Mouse (Mus musculus): ENCODE measurements at regions not wholly inside any gene's neighbourhood (a gene's known extent, or its start where the extent isn't known, plus 50 kb on each side); places are given as distances from the start of the nearest gene placed in this dataset.
A peak's percentile ranks its signal among the peaks of the same experiment; 100 is the strongest.

GRCm38 (mm10) chr3:56478544-56479140, 295.1 kb upstream of the Nbea start:
- TF ChIP-seq CTCF (IDR thresholded peaks at IDR 0.05), result no peak
- H3K27me3 ChIP-seq, result no peaks in the 10 kb centered on the region
- no peak for ATAC-seq
- ChIA-PET CTCF (interaction anchor here (0.8 to 2.2 kb wide), 4 partner anchors 10 to 78 kb away, joined by 3 to 7 read pairs (median 4); no protein-coding TSS in a partner anchor), POLR2A (interaction anchor here (1.2 kb wide), 1 partner anchor 14 kb away, joined by 3 read pairs; no protein-coding TSS in a partner anchor)
- no peak for DNase-seq (ENCODE audit: low read depth, low spot score)
- in situ Hi-C loops (cut with MboI; ENCODE audit: low pct_unique_long_range_greater_than_20kb), result no loop called here

- H3K27me3 ChIP-seq, result no peaks in the 10 kb centered on the region
- ChIA-PET CTCF (no interaction called here), POLR2A (interaction anchor here (0.6 kb wide), 1 partner anchor 21 kb away, joined by 3 read pairs; no protein-coding TSS in a partner anchor)
- in situ Hi-C loops (cut with MboI; ENCODE audit: low pct_unique_long_range_greater_than_20kb), result no loop called here
- ATAC-seq (no peak), DNase-seq (ENCODE audit: low read depth, low spot score) (no peak)
- no peak for TF ChIP-seq CTCF (IDR thresholded peaks at IDR 0.05)
Measured at GRCm38 (mm10) chr3:56475529-56476527, 292.3 kb upstream of the Nbea start.

- DNase-seq (ENCODE audit: low read depth, low spot score), result no peak
- ChIA-PET CTCF (no interaction called here), POLR2A (no interaction called here)
- TF ChIP-seq CTCF (IDR thresholded peaks at IDR 0.05), result no peak
- in situ Hi-C loops (cut with MboI; ENCODE audit: low pct_unique_long_range_greater_than_20kb), result no loop called here
- no peak for ATAC-seq
- H3K27me3 ChIP-seq, result no peaks in the 10 kb centered on the region
Measured at GRCm38 (mm10) chr3:56472651-56473050, 289.1 kb upstream of the Nbea start.

- TF ChIP-seq CTCF (IDR thresholded peaks at IDR 0.05), result no peak
- H3K27me3 ChIP-seq, result no peaks in the 10 kb centered on the region
- ATAC-seq (no peak), DNase-seq (ENCODE audit: low read depth, low spot score) (no peak)
- in situ Hi-C loops (cut with MboI; ENCODE audit: low pct_unique_long_range_greater_than_20kb), result no loop called here
- ChIA-PET CTCF (no interaction called here), POLR2A (no interaction called here)
Measured at GRCm38 (mm10) chr3:56471823-56472222, 288.3 kb upstream of the Nbea start.

GRCm38 (mm10) chr3:56471185-56471584, 287.7 kb upstream of the Nbea start:
- in situ Hi-C loops (cut with MboI; ENCODE audit: low pct_unique_long_range_greater_than_20kb), result no loop called here
- DNase-seq (ENCODE audit: low read depth, low spot score) (no peak), ATAC-seq (no peak)
- CTCF ChIA-PET, result no interaction called here
- H3K27me3 ChIP-seq, result no peaks in the 10 kb centered on the region
- POLR2A ChIA-PET, result interaction anchor here (0.7 kb wide), 2 partner anchors 9 to 307 kb away, joined by 5 to 9 read pairs; no protein-coding TSS in a partner anchor
- TF ChIP-seq CTCF (IDR thresholded peaks at IDR 0.05), result no peak

- POLR2A ChIA-PET, result interaction anchor here (0.6 kb wide), 1 partner anchor 9 kb away, joined by 3 read pairs; no protein-coding TSS in a partner anchor
- in situ Hi-C loops (cut with MboI; ENCODE audit: low pct_unique_long_range_greater_than_20kb), result no loop called here
- CTCF ChIA-PET, result no interaction called here
Measured at GRCm38 (mm10) chr3:56457625-56458024, 274.1 kb upstream of the Nbea start.

GRCm38 (mm10) chr3:56456317-56456716, 272.8 kb upstream of the Nbea start:
- in situ Hi-C loops (cut with MboI; ENCODE audit: low pct_unique_long_range_greater_than_20kb), result no loop called here
- ChIA-PET CTCF (interaction anchor here (1.1 to 1.2 kb wide), 2 partner anchors 9 kb away, joined by 3 to 4 read pairs; no protein-coding TSS in a partner anchor), POLR2A (no interaction called here)
- TF ChIP-seq CTCF (IDR thresholded peaks at IDR 0.05), result no peak
- no peaks in the 10 kb centered on the region for H3K27me3 ChIP-seq
- ATAC-seq, result no peak
- DNase-seq (ENCODE audit: low read depth, low spot score), result no peak

More at GRCm38 (mm10) chr3:56457625-56458024, 274.1 kb upstream of the Nbea start:
- no peak for DNase-seq (ENCODE audit: low read depth, low spot score)
- ATAC-seq, result no peak
- TF ChIP-seq CTCF (IDR thresholded peaks at IDR 0.05), result no peak
- no peaks in the 10 kb centered on the region for H3K27me3 ChIP-seq

- ChIA-PET CTCF (interaction anchor here (1.6 kb wide), 1 partner anchor 10 kb away, joined by 5 read pairs; no protein-coding TSS in a partner anchor), POLR2A (no interaction called here)
- H3K27me3 ChIP-seq, result no peaks in the 10 kb centered on the region
- in situ Hi-C loops (cut with MboI; ENCODE audit: low pct_unique_long_range_greater_than_20kb), result no loop called here
- no peak for TF ChIP-seq CTCF (IDR thresholded peaks at IDR 0.05)
- no peak for ATAC-seq
- DNase-seq (ENCODE audit: low read depth, low spot score), result no peak
Measured at GRCm38 (mm10) chr3:56438900-56439299, 255.4 kb upstream of the Nbea start.

GRCm38 (mm10) chr3:56438020-56438747, 254.7 kb upstream of the Nbea start:
- ChIA-PET CTCF (interaction anchor here (0.7 to 1.6 kb wide), 3 partner anchors 11 to 603 kb away, joined by 3 to 5 read pairs (median 4); no protein-coding TSS in a partner anchor), POLR2A (no interaction called here)
- DNase-seq (ENCODE audit: low read depth, low spot score) (no peak), ATAC-seq (no peak)
- in situ Hi-C loops (cut with MboI; ENCODE audit: low pct_unique_long_range_greater_than_20kb), result no loop called here
- no peak for TF ChIP-seq CTCF (IDR thresholded peaks at IDR 0.05)
- no peaks in the 10 kb centered on the region for H3K27me3 ChIP-seq

- in situ Hi-C loops (cut with MboI; ENCODE audit: low pct_unique_long_range_greater_than_20kb), result no loop called here
- CTCF ChIA-PET, result interaction anchor here (0.7 to 1.5 kb wide), 2 partner anchors 22 to 604 kb away, joined by 3 to 4 read pairs; no protein-coding TSS in a partner anchor
- POLR2A ChIA-PET, result no interaction called here
- TF ChIP-seq CTCF (IDR thresholded peaks at IDR 0.05), result no peak
- ATAC-seq, result peak; percentile 29
- no peak for DNase-seq (ENCODE audit: low read depth, low spot score)
- H3K27me3 ChIP-seq, result no peaks in the 10 kb centered on the region
Measured at GRCm38 (mm10) chr3:56437058-56437457, 253.6 kb upstream of the Nbea start.
